Mouse (Mus musculus): Measurements from ENCODE around the gene Arhgef1.
"Not testable (repeated sequence)": the region's sequence is repeated elsewhere in the genome, so short reads cannot be mapped to it uniquely, and the experiment has no call there.

Gene Arhgef1

DNA sequence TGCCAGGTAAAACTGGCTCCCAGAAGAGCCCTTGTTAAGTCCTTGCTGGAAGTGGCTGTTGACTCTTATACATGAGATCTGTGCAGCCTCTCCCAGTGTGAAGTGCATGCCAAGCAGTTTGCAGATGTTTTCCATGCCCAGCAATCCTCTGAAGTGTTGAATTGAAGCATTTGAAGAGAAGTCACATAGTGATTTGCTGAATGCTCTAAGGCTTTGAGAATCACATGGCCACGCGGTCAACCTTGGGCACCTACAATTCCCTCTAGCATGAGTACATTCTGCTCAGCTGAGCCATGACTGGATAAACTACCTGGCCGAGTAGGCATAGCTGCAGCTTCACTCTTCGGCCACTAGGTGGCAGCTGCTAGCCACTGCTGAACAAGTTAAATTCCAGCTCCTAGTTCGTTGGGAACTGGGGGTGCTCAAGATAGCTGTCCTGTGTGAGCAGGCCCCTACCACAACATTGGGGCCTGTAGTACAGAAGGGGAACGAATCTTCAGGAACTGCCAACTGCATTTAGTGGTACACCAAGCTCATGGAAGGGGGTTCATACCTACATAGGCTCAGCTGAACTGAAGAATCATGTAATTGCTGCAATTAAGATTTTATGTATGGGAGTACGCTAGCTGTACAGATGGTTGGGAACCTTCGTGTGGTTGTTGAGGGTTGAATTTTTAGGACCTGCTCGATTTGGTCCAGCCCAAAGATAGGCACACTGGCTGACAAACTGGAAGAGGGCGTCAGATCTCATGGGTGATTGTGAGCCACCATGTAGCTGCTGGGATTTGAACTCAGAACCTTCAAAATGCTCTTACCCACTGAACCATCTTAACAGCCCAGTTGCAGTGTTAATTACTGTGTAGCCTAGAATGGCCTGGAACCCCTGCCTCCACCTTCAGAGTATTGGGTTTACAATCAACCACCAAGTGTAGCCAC is 12.2 kb upstream of the Arhgef1 start:
- DNase-seq (ENCODE audit: low read depth, low spot score), result peak; percentile 93

- peak; percentile 43 for DNase-seq (ENCODE audit: low read depth, low spot score)
These were observed 11.2 kb upstream of the Arhgef1 start for GRCm38 (mm10) chr7:24891241-24892124.

DNA sequence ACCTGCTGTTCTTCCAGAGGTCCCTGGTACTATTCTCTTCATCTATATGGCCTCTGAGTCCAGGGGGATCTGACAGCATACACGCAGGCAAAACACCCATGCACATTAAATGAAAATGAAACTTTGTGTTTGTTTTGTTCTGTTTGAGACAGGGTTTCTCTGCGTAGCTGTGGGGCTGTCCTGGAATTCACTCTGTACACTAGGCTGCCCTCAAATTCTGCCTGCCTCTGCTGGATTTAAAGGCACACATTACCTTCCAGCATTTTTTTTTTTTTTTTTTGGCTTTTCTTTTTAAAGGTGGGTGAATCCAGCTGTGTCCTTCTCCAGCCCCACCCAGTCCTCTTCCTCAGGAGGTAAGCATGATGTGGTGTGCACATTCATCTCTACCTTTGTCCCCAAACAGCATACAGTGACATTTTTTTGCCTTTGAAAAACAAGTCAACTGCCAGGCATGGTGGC is 10.6 kb upstream of the Arhgef1 start:
- no peak for DNase-seq (ENCODE audit: low read depth, low spot score)

DNA sequence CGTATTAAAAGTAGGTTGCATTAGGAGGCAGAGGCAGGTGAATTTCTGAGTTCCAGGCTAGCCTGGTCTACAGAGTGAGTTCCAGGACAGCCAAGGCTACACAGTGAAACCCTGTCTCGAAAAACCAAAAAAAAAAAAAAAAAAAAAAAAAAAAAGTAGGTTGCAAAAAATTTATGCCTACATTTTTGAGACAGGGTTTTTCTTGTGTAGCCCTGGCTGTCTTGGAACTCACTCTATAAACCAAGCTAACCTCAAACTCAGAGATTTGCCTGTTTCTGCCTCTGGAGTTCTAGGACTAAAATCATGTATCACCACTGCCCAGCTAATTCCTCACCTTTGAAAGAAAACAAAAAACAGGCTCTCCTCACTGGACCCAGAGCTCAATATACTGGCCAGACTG is 7.0 kb upstream of the Arhgef1 start:
- not testable (repeated sequence) for DNase-seq (ENCODE audit: low read depth, low spot score)

DNA sequence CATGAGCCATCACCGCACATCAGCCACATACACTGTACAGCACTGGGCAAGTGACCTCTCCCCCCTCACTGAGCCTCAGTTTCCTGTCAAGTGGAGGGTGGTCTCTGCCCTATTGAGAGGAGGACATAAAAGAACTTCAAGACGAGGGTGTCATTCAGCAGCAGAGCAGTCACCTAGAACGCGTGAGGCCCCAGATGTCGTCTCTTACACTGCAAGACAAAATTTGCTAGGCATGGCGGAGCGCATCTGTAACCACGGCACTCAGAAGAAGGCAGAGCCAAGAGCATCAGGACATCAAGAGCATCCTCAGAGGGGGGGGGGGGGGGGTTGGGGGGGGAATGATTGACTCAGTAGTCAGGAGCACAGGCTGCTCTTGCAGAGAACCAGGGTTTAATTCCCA is 6.4 kb upstream of the Arhgef1 start:
- no peak for DNase-seq (ENCODE audit: low read depth, low spot score)

GRCm38 (mm10) chr7:24897224-24897623 is 5.5 kb upstream of the Arhgef1 start, which contains the start of gene Cd79a:
Cd79a (plus strand) TSS chr7:24897381.
- DNase-seq (ENCODE audit: low read depth, low spot score), result no peak

DNA sequence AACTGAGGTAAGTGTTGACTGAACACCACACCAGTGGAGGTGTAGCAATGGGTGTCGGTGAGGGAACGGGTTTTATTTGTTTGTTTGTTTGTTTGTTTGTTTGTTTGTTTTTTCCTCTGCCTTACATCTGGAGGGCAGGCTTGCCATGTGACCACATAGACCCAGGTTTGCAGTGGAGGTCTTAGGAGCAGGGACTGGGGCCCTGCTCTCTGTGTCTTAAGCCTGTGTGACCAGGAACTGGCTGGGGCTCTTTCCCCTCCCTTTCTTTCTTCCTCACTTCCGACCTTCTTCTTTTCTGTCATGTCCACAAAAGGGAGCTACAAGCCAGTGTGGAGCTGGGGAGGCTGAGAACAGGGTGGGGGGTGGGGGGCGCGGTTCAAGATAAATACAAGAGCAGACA is 4.8 kb upstream of the Arhgef1 start:
- no peak for DNase-seq (ENCODE audit: low read depth, low spot score)

GRCm38 (mm10) chr7:24901114-24901513 is 1.6 kb upstream of the Arhgef1 start:
- no peak for DNase-seq (ENCODE audit: low read depth, low spot score)

- no peak for DNase-seq (ENCODE audit: low read depth, low spot score)
These were observed 870 bp upstream of the Arhgef1 start for GRCm38 (mm10) chr7:24901842-24902241.

DNA sequence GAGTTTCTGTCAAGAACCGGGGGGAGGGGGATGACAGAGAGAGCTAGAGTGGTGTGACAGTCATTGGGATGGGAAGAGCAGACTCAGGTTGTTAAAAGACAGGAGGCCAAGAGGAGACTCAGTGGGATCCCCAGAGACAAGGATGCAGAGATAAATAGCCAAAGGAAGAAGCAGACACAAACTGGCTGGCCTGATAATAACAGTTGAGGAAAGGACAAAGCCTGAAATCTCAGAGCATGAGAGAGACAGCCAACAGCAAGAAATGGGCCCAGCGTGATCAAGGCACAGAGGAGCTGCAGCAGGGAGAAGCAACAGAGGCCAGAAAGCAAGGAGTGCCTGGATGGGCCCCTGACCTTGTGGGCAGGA is 465 bp upstream of the Arhgef1 start:
- no peak for DNase-seq (ENCODE audit: low read depth, low spot score)

GRCm38 (mm10) chr7:24903444-24903825 is 723 bp downstream of the Arhgef1 start:
- DNase-seq (ENCODE audit: low read depth, low spot score), result no peak

DNA sequence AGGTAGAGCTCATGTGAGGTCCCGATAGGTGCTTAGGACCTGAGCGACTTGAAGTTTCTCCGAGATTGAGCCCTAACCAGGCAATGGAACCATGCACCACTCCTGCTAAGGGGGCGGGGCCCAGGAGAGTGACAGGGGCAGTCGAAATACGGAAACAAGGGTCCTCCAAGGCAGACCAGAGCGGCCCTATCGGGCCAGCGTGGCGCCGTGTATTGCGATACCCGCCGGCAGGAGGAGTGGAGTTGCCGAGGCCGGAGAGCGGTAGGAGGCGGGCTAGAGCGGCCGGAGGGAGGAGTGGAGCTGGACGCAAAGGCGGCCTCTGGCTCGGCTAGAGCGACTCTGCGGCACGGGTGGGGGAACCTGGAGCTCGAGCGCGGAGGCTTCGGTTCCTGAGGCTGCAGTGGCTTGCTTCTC is 1.4 kb downstream of the Arhgef1 start:
- DNase-seq (ENCODE audit: low read depth, low spot score), result peak; percentile 98

- peak; percentile 86 for DNase-seq (ENCODE audit: low read depth, low spot score)
These were observed 2.2 kb downstream of the Arhgef1 start for GRCm38 (mm10) chr7:24904936-24905335.

DNA sequence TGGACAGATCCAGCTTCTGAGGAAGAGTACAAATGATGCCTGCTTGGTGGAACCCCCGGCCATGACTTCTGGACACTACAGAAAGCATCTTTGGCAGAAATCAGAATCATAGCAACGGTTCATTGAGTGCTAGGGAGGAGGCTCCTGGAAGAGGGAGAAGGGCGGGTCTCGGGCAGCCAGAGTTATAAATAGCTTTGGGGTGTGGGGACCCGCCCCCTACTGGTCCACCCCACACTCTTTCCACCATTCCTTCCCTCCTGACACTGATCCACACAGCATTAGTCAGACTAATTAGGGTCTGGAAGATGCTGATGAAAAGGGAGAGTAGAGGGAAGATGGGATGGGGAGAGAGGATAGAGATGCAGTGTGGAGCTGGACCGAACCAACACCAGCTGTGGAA is 3.8 kb downstream of the Arhgef1 start:
- DNase-seq (ENCODE audit: low read depth, low spot score), result peak; percentile 36

DNA sequence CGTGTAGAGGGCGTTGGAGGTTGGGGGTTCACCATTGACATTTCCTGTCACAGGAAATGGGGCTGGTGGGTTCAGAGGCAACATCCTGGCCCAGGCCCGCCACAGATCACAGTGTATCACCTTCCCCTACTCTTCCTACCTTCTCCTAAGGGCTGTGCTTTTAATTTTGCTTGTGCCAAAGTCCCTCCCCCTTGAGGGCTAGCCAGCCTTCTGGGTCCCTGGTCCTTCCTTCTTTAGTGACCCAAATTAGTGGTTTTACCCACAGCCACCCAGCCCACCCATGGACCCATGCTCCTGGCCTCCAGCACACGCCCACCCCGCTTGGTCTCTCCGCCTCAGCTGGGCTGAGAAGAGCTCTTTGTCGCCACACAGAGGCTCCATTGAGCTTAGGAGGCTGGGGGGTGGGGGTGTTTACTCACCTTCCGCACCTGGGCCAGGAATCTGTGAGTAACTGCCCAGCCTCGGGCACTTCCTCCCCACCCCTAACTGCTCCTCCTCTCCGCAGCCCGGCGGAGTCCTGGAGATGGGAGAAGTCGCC is 4.6 kb downstream of the Arhgef1 start:
- DNase-seq (ENCODE audit: low read depth, low spot score), result peak; percentile 72

DNA sequence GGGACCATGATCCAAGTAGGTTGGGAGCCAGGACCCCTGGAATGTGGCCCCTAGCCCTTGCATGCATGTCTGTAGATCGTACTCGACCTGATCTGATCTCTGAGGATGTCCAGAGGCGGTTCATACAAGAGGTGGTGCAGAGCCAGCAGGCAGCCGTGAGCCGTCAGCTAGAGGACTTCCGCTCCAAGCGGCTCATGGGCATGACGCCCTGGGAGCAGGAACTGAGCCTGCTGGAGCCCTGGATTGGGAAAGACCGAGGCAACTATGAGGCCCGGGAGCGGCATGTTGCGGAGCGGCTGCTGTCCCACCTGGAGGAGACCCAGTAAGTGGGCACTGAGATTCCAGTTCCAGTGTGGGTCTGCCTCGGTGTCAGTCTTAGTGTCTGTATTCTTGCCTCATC is 9.8 kb downstream of the Arhgef1 start:
- DNase-seq (ENCODE audit: low read depth, low spot score), result no peak

- DNase-seq (ENCODE audit: low read depth, low spot score), result no peak
These were observed 16.1 kb downstream of the Arhgef1 start for GRCm38 (mm10) chr7:24918763-24919323.

DNA sequence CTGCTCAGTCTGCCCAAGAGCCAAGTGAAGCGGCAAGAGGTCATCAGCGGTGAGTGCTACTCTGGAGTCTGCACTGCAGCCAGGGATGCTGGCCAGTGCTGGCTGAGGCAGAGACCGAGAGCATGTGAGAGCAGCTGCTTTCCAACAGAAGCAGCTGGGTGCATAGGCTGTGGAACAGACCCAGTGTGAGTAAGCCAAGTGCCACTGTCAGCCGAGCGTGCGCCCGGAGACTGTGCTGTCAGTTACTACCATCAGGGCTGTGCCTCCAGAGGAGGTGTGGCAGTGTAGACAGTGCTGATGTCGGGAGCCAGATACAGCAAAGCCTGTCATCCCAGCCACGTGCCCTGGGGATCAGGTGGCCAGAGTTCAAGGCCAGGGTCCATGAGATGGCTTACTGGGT is 17.0 kb downstream of the Arhgef1 start:
- no peak for DNase-seq (ENCODE audit: low read depth, low spot score)

DNA sequence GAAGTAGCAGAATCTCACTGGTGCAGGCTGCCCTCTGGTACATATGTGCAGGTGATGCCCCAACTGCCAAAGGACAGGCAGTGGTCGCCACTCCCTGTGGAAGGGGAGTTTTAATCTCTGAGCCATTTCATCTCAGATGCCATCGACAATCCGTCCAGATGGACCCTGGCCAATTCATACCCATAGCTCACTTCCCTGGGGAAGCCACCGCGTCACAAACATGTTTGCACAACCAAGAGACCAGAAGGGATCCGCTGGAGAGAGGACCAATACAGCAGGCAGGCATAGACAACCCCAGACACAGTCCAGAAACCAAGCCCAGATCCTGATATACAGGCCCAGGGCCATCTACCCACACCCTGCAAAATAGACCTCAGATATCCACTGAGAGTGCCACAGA is 27.8 kb downstream of the Arhgef1 start:
- DNase-seq (ENCODE audit: low read depth, low spot score), result no peak

GRCm38 (mm10) chr7:24931651-24932050 is 28.9 kb downstream of the Arhgef1 start:
- DNase-seq (ENCODE audit: low read depth, low spot score), result no peak

DNA sequence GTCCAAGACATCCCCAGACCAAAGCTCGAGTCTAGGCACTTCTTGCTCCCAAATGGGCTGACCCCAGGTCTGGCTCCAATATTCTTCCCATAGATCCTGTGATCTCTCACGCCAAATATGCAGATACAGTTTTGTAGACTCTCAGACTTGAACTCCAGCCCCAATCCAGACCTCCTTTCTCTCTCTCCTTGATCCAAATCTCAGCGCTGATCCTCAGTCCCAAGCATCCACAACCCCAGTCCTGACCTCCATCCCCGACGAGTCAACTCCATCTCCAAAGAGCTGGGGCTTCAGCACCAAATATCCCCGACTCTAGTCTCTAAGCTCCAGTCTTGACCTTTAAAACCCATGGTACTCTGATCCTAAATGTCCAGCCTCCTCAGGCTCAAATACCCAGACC is 40.9 kb downstream of the Arhgef1 start:
- no peak for DNase-seq (ENCODE audit: low read depth, low spot score)

All from ES-CJ7 (cell line).